Mouse (Mus musculus) spleen, embryonic (tissue): ENCODE data around the gene Mpp4.

Source experiments
- CTCF ChIA-PET: fragments of 350-600 bp; sonication (Branson Sonifier 250); formaldehyde crosslinking; loops from one replicate; lab custom pipeline; 2022; lab: Charles Lee

Gene Mpp4

DNA sequence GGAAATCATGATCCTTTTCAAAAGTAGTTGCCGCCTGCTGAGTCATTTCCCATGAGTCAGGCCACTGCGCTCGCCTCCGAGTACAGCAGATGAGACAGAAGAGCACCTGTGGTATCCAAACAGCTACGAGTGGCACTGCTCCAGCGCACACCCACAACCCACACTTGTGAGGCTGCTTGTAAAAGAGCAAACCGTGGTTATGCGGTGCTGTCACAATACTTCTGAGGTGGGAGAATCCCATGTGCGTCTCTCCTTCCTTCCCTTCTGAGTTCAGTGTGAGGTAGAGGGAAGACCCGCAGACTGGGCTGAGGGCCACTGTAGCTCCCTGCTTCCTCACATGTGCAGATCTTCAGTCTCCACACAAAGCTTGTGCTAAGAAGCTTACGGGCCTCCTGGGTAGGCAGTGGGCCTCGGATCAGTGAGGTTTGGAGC lies at the start of gene Mpp4:
Mpp4 (minus strand) TSS at position 360 of the 432 bp plus-strand sequence.
- CTCF ChIA-PET = no interaction called here

DNA sequence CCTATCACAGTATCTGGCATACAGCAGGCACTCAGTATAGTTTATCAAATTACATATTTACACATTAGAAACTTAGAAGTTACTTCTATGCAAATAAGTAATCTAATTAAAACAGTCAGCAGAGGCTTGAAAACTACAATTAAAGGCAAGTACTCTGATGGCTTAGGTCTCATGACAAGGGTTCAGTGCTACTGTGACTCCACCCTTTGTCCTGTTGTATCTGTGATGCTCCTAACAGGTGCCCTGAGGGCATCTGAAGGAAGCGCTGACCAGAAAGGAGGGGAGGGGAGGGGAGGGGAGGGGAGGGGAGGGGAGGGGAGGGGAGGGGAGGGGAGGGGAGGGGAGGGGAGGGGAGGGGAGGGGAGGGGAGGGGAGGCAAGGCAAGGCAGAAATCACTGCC lies 49.8 kb upstream of the Mpp4 start:
- CTCF ChIA-PET = no interaction called here

DNA sequence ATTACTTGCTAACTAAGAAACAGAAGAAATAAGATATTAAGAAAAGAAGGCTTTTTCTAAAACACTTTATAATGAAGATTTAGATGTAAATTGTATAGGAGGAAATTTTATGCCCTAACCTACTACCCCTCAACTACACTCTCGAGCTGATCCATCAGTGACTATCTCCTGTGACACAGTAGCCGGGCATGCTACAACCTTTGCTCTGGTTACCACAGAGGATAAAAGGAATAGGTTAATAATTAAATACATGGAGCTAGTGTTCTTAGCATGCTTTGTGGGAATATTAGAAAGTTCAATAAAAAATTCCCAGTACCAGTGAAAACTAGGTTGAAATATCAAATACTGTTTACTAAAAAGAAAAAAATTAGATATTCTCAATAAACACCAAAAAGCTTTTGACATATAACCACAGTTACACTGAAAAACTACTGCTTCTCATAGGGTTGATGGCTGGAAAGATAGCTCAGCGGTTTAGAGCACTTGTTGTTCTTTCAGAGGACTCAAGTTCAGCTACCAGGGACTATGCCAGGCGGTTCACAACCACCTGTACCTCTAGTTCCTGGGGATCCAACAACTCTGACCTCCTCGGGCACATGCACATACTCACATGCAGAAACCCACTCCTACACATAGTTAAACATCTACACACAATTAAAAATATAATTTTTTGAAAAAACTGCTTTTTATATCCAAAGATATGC lies 49.0 kb upstream of the Mpp4 start:
- CTCF ChIA-PET = no interaction called here

DNA sequence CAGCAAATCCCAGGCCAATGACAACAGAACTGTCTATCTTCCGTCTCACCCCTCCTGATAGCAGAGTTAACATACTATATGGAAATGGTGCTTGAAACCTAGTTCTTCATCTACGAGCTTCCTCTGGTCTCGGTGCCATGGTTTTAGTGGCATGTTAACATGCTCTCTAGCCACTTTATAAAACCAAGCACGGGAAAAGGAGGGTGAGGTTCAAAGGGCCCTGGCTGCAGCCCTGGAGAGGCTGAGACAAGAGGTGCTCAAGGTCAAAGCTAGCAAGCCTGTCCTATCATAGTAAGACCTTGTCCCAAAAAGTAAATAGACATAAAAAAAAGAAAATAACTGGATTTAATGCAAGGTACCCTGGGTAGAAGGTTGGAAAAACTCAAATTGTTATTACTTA lies 48.5 kb upstream of the Mpp4 start:
- CTCF ChIA-PET = no interaction called here

DNA sequence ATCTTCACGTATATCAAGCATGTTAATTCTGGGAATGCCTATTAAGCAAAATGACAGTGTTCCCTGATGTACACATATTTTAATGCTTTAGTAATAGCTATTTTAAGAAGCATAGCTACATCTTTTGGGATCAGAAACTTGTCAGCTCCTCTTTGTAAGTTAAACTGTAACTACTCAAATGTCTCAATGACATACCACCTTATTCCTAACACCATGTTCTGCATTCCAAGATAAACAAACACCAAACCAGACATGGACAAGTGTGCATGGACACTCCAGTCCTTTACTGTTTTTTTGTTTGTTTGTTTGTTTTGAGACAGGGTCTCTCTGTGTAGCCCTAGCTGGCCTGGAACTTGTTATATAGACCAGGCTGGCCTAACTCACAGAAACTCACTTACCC lies 45.1 kb upstream of the Mpp4 start:
- CTCF ChIA-PET = interaction anchor here (0.6 kb wide), 1 partner anchor 234 kb away, joined by 8 read pairs; no protein-coding TSS in a partner anchor

DNA sequence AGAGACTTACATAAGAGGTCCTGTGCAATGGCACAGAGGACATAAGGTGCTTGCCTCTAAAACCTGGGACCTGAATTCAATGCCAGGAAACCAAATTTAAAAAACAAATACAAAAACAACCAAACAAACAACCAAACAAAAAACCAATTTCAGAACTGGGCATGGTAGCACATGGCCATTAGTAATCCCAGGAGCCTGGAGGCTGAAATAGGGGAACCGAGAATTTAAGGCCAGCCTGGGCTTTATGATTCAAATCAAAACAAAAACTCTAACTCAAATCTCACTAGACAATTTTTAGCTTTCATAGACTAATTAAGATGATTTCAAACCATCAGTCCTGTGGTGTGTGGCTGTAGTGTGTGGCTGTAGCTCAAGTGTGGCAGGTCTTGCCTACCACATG lies 41.3 kb upstream of the Mpp4 start:
- CTCF ChIA-PET = no interaction called here

DNA sequence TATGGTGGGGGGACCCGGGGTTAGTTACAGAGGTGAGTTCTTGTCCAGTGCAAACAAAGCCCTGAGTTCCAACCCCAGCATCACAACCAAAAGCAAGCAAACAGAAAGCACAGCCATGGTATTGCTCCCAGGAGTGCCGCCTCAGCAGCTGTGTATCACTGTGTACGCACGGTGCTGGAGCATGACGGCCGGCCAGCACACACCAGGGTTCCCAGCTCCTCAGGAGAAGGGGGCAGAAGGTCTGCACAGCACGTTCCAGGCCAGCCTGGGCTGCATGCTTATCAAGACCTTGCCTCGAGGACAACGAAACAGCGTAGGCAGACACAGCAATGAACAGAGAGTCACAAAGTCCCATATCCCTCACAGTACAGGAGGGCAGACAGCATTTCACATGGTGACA lies 39.2 kb upstream of the Mpp4 start:
- CTCF ChIA-PET = interaction anchor here (0.5 kb wide), 1 partner anchor 1703 kb away, joined by 5 read pairs; no protein-coding TSS in a partner anchor

DNA sequence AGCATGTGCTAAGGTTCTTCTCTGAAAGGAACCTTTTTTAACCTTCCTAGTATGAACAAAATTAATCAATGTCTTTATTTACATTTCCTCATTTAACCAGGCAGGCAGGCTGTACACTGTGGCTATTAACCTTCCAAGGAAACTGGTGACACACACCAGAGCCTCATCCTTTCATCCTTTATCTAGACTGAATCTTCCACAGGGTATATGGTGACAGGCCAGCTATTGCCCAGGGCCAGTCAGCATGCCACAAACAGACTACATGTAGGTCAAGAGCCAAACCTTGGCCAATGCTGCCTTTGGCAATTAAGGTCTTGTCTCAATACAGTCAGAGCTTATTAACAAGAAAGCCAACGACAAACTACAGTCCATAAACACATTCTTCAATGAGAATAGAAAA lies 38.4 kb upstream of the Mpp4 start:
- CTCF ChIA-PET = no interaction called here

DNA sequence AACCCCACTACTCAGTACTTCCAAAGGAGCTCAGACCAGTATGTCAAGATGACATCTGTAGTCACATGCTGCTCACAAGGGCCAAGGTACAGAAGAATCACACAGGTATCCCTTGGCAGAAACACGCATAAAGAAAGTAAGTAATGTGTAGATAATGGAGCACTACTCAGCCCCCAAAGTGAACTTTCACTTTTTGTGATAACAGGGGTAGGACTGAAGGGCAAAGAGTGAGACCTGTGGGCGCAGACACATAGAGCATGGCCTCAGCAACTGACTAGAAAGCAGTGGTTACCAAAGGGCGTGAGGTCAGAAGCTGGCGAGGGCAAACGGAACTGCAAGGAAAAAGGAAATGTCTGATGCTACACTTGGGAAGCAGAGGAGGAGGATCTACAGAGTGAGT lies 37.8 kb upstream of the Mpp4 start:
- CTCF ChIA-PET = no interaction called here

DNA sequence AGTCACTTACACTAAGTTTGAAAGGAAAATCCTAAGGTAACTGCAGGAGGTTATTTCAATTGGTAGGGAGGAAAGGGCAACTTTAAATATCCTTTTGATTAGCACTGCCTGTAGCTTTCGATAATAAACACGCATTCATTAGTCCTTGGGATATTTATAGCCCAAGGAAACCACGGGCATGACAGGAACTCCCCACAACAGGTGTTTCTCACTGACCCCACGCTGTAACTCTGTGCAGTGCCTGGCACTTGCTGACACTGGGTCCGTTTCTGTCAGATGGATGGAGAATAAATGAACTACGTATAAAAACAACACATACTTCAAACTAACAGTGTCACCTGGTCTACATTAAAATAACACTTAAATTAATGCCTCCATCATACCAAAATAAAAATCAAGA lies 31.8 kb upstream of the Mpp4 start:
- CTCF ChIA-PET = no interaction called here

DNA sequence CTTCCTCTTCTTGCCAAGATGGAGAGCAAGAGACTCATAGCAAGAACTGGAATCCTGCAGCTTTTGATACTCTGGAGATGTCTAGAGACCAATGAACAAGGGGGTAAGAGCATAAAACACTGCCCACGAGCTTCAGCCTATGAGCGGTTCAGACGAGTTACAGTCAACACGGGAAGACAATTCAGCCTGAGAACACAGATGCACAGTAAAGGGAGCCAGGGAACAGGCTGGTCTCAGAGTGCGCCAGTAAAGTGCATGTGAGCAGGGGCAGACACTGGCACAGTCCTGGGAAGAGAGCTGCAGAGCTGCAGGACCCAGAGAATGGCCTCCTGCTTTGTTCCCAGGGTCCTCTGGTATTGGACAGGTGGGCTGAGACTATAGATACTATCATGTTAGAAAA lies 24.6 kb upstream of the Mpp4 start:
- CTCF ChIA-PET = no interaction called here

DNA sequence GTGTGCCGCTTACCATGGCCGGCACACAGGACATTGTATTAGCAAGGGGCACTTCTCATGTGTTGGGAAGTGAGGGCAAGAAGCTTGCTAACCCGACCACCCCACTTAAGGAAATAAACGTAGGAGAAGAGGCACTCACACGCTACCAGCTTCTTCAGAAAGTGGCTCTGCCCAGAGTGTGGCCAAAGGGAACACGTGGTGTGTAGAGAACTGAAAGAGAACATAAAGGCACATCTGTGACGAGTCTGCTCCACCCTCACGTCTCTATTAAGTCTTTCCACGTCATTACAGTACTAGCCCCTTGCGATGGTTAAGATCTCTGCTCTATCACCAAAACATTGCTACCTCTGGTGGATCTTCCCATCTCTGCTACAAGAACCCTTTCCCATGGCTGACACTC lies 23.1 kb upstream of the Mpp4 start:
- CTCF ChIA-PET = interaction anchor here (0.6 kb wide), 1 partner anchor 284 kb away, joined by 4 read pairs; no protein-coding TSS in a partner anchor

DNA sequence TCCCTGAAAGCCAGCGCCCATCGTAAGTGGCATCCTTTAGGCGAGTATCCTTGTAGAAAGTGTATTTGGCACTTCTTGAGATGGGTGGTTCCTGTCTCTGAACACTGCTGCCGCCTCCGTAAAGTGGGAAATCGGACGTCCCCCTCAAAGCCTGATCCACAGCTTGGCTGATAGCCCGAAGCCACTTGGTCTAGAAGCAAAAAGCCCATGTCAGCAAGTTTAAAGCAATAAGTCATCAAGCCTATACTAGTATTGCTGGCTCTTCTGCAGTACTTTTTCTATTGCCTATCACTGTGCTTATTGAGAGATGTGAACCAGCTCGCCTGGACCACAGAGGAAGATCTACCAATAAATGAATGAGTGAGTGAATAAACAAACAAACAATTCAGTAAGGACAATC lies 22.2 kb upstream of the Mpp4 start:
- CTCF ChIA-PET = no interaction called here

DNA sequence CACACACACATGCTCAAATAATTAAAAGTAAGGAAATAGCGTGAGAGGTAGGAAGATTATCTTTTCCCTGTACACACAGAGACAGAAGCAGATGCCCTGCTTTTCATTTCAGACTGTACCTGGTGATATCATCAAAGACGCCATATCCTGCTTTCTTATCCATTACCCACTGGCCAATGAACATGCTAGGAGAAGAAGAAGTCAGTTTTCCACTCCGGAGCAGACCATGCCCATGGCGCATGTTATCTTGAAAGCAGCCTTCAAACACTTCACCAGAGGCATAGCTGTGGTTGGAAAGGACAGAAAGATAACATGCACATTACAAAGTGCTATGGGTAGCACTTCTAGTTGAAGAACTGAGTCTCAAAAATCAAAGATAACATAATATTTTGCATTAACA lies 19.9 kb upstream of the Mpp4 start:
- CTCF ChIA-PET = no interaction called here

DNA sequence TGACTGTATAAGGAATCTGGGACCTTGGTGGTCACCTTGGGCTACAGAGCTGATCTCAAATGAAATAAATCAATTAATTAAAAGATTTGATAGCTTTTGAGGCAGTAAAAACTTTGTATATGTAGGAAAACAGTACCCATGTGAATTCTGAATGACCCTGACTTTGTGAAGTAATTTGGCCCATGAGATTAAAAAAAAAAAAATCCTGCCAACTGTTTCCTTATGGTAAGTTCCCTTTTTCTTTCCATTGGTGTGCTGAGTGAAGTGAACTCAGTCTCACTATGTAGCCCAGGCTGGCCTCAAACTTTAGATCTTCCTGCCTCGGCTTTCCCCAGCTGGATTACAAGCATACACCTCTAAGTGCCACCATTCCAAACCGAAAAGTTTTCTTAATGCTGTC lies 19.2 kb upstream of the Mpp4 start:
- CTCF ChIA-PET = no interaction called here

DNA sequence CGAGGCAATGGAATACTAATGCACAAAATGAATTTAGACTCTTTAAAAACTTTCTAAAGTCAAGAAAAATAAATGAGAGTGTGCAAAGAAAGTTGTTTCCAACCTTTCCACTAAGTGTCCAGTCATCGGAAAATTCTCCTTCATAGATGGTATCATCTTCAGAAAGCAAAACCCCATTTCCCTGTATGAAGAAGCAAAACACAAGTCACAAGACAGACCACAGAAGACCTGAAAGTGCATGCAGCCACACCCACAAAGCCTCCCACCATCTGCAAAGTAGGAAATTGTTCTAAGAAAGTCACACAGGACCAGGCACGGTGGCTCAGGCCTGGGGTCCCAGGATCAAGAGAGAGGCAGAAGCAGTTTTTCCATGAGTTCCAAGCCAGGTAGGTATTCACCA lies 16.8 kb upstream of the Mpp4 start:
- CTCF ChIA-PET = interaction anchor here (0.6 kb wide), 1 partner anchor 369 kb away, joined by 3 read pairs; no protein-coding TSS in a partner anchor

DNA sequence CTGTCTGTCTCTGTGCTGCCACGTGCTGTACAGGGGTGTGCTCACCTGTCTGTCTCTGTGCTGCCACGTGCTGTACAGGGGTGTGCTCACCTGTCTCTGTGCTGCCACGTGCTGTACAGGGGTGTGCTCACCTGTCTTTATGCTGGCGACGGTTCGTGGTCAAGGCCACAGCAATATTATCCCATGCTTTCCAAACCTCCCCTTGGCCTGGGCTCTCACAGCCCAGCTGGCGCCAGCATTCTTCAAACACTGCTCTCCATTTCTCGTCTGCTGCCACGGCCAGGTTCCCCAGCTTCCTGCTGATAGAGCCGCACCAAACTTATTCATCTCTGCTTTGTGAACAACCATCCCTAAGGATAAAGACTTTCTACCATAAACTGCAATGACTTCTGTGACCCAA lies 15.2 kb upstream of the Mpp4 start:
- CTCF ChIA-PET = no interaction called here

DNA sequence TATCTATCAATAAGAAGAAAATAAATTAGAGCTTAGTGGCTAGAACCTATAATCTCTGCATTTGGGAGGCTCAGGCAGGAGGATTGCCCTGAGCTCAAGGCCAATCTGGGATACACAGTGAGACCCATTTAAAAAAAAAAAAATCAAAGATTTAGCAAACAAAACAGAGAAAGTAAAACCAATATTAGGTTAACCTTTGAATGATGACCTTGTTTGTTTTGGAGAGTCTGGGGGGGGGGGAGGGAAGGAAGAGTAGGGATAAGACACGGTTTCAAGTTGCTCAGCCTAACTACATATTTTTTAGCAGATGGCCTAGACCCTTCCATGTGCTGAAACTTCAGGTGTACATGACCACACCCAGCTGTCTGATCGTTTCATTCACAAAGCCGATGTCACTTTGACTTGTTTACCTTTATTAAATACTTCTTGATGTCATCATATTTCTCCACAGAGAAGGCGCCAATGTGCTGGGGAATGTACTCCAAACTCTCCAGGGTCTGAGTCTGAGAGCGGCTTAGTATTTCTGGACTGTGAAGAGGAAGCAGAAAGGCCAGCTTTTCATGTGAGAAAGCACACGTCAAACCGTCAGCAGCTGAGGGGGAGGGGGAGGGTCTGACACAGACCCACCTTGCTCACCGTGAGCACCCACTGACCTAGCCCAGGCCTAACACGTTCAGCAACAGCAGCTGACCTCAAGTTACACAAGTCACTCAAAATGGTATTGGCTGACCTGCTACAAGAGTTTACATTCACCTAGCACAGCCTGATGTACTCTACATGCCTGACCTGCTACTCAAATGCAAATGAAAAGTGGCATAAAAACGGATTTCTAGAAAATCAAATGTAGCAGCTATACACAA lies 11.6 kb upstream of the Mpp4 start:
- CTCF ChIA-PET = interaction anchor here (0.6 to 0.8 kb wide), 3 partner anchors 60 to 181 kb away, joined by 3 to 9 read pairs (median 6); no protein-coding TSS in a partner anchor

DNA sequence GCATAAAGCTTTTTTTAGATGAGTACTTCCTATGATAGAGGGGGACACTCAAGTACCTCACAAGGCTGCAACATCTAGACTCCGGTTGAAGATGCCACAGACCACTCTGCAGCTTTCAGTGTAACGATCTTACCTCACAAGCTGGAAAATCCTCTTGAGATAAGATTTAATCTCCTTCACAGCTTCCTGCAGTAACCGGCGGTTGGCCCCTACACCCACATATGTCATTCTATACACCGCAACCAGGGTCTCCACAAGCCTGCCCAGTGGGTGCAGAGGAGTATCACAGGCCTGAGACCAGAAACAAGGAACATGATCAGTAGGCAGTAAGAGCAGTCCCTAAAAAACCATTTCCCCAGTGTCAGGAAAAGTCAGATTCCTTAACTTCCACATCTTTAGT lies 9.8 kb upstream of the Mpp4 start:
- CTCF ChIA-PET = no interaction called here

DNA sequence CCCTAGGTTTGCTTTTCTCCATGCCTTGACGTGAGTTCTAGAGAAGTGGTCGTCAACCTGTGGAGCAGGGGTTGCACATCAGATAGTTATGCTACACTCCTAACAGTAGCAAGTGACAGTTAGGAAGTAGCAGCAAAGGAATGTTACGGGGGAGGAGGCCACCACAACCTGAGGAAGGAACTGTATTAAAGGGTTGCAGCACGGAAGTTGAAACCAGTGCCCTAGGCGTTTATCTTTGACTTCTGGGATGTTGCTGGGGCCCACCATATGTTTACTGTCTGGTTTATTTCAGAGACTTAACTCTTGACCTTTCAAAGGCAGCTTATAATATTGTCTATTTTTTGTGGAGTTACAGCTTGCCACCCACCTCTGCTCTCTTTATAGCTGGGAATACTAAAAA lies 8.7 kb upstream of the Mpp4 start:
- CTCF ChIA-PET = no interaction called here

DNA sequence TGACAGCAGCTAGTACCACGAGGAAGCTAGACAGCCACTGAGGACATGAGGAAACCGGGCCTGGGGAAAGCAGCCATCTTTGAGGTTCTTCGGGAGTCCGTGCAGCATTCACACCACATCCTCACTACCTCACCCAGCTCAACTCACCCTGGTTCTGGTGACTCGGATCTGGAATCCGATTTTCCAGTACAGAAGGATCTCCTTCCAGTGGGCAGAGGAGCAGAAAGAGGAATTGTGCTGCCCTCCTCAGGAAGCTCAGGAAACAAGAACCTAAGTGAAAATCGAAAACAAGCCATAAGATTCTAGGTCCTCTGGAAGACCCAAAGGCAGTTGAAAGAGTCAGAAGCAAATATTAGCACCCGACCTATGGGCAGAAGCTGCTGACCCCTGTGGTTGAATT lies 7.1 kb upstream of the Mpp4 start:
- CTCF ChIA-PET = interaction anchor here (0.6 kb wide), 1 partner anchor 516 kb away, joined by 3 read pairs; no protein-coding TSS in a partner anchor

DNA sequence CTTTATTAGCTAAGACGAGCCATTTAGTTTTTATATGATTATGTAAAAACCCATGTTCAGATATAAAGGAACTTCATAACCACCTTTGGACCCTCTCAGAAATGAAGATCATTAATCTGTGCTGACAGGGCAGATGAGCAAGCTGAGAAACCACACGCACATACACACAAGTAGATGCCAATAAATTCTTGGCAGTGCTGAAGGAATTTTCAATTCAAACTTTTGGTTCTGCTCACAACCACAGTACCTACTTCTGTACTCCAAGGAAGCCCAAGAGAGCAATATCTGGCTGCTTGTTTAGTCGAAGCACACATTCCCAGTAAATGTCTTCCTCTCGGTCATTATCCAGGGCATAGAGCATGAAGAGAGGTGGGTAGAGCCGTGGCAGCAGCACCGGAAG lies 6.4 kb upstream of the Mpp4 start:
- CTCF ChIA-PET = no interaction called here

DNA sequence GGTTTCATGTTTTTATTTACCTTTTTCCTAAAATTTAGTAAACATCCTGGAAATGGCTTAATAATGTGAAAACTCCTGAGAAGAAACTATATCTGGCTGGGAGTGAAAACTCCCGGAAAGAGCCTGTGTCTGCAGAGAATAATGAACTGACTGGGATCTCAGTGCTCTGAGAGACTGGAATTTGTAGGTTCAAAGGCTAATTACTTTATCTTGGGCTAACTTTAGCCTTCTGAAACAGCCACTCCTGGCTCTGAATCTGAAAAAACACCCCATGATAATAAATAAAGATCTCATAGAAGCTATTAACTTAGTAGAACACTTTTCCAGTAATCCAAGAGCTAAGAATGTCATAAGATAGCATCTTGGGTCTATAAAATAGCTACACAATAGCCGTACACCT lies 5.4 kb upstream of the Mpp4 start:
- CTCF ChIA-PET = no interaction called here
